Mouse (Mus musculus): ENCODE measurements at regions not wholly inside any gene's neighbourhood (a gene's known extent, or its start where the extent isn't known, plus 50 kb on each side); places are given as distances from the start of the nearest gene placed in this dataset.

- Histone ChIP-seq H3K4me1 (ENCODE audit: control insufficient read depth, insufficient read depth, low read length) (no peaks in the 10 kb centered on the region), H3K36me3 (ENCODE audit: control insufficient read depth, insufficient read depth, low read length) (no peaks in the 10 kb centered on the region), H3K9me3 (ENCODE audit: control insufficient read depth, low read length) (no peaks in the 10 kb centered on the region), H3K4me2 (ENCODE audit: low read depth, low read length) (no peak overlapping the region), H3K27ac (ENCODE audit: low read length) (no peak overlapping the region), H3K4me3 (ENCODE audit: low read length) (no peak overlapping the region), H3K27me3 (replicated peaks; ENCODE audit: control insufficient read depth, insufficient read depth, low read length) (no peaks in the 10 kb centered on the region), H3K9ac (ENCODE audit: low read depth, low read length) (no peak overlapping the region)
- ATAC-seq, result no peak
- WGBS, result 43% methylated on average over 2 of the region's 2 CpGs
Observed at GRCm38 (mm10) chr17:16101548-16101947, 270.7 kb upstream of the Rgmb start.

GRCm38 (mm10) chr17:16092952-16093351 lies 262.1 kb upstream of the Rgmb start:
- Histone ChIP-seq H3K36me3 (ENCODE audit: control insufficient read depth, insufficient read depth, low read length) (no peaks in the 10 kb centered on the region), H3K4me1 (ENCODE audit: control insufficient read depth, insufficient read depth, low read length) (no peaks in the 10 kb centered on the region), H3K27ac (ENCODE audit: low read length) (no peak overlapping the region), H3K27me3 (replicated peaks; ENCODE audit: control insufficient read depth, insufficient read depth, low read length) (no peaks in the 10 kb centered on the region), H3K9me3 (ENCODE audit: control insufficient read depth, low read length) (no peaks in the 10 kb centered on the region), H3K9ac (ENCODE audit: low read depth, low read length) (no peak overlapping the region), H3K4me2 (ENCODE audit: low read depth, low read length) (no peak overlapping the region), H3K4me3 (ENCODE audit: low read length) (no peak overlapping the region)
- no peak for ATAC-seq
- WGBS, result 77% methylated on average over 4 of the region's 4 CpGs

- Histone ChIP-seq H3K36me3 (ENCODE audit: control insufficient read depth, insufficient read depth, low read length) (no peaks in the 10 kb centered on the region), H3K9me3 (ENCODE audit: control insufficient read depth, low read length) (no peaks in the 10 kb centered on the region), H3K4me1 (ENCODE audit: control insufficient read depth, insufficient read depth, low read length) (no peaks in the 10 kb centered on the region), H3K27ac (ENCODE audit: low read length) (no peak overlapping the region), H3K4me3 (ENCODE audit: low read length) (no peak overlapping the region), H3K9ac (ENCODE audit: low read depth, low read length) (no peak overlapping the region), H3K4me2 (ENCODE audit: low read depth, low read length) (no peak overlapping the region), H3K27me3 (replicated peaks; ENCODE audit: control insufficient read depth, insufficient read depth, low read length) (no peaks in the 10 kb centered on the region)
- no peak for ATAC-seq
- 79% methylated on average over 8 of the region's 8 CpGs for WGBS
Observed at GRCm38 (mm10) chr17:16089619-16090280, 258.9 kb upstream of the Rgmb start.

- no peak overlapping the region for H3K4me3 ChIP-seq (ENCODE audit: low read length)
- H3K9ac ChIP-seq (ENCODE audit: low read depth, low read length), result no peak overlapping the region
- no peaks in the 10 kb centered on the region for H3K9me3 ChIP-seq (ENCODE audit: control insufficient read depth, low read length)
- no peaks in the 10 kb centered on the region for H3K4me1 ChIP-seq (ENCODE audit: control insufficient read depth, insufficient read depth, low read length)
- H3K27me3 ChIP-seq (replicated peaks; ENCODE audit: control insufficient read depth, insufficient read depth, low read length), result no peaks in the 10 kb centered on the region
- no peak overlapping the region for H3K4me2 ChIP-seq (ENCODE audit: low read depth, low read length)
- H3K27ac ChIP-seq (ENCODE audit: low read length), result no peak overlapping the region
- no peak for ATAC-seq
- 66% methylated on average over 5 of the region's 5 CpGs for WGBS
- H3K36me3 ChIP-seq (ENCODE audit: control insufficient read depth, insufficient read depth, low read length), result no peaks in the 10 kb centered on the region
Observed at GRCm38 (mm10) chr17:16088879-16089618, 258.2 kb upstream of the Rgmb start.

- Histone ChIP-seq H3K9me3 (ENCODE audit: control insufficient read depth, low read length) (no peaks in the 10 kb centered on the region), H3K9ac (ENCODE audit: low read depth, low read length) (no peak overlapping the region), H3K36me3 (ENCODE audit: control insufficient read depth, insufficient read depth, low read length) (no peaks in the 10 kb centered on the region), H3K27me3 (replicated peaks; ENCODE audit: control insufficient read depth, insufficient read depth, low read length) (no peaks in the 10 kb centered on the region), H3K4me1 (ENCODE audit: control insufficient read depth, insufficient read depth, low read length) (no peaks in the 10 kb centered on the region), H3K4me2 (ENCODE audit: low read depth, low read length) (no peak overlapping the region), H3K4me3 (ENCODE audit: low read length) (no peak overlapping the region), H3K27ac (ENCODE audit: low read length) (no peak overlapping the region)
- ATAC-seq, result no peak
- WGBS, result 71% methylated on average over 2 of the region's 2 CpGs
Observed at GRCm38 (mm10) chr17:16087046-16087445, 256.2 kb upstream of the Rgmb start.

- Histone ChIP-seq H3K36me3 (ENCODE audit: control insufficient read depth, insufficient read depth, low read length) (no peaks in the 10 kb centered on the region), H3K9me3 (ENCODE audit: control insufficient read depth, low read length) (no peaks in the 10 kb centered on the region), H3K27ac (ENCODE audit: low read length) (no peak overlapping the region), H3K27me3 (replicated peaks; ENCODE audit: control insufficient read depth, insufficient read depth, low read length) (no peaks in the 10 kb centered on the region), H3K4me3 (ENCODE audit: low read length) (no peak overlapping the region), H3K9ac (ENCODE audit: low read depth, low read length) (no peak overlapping the region), H3K4me2 (ENCODE audit: low read depth, low read length) (no peak overlapping the region), H3K4me1 (ENCODE audit: control insufficient read depth, insufficient read depth, low read length) (no peaks in the 10 kb centered on the region)
- WGBS, result 85% methylated on average over 3 of the region's 3 CpGs
- ATAC-seq, result no peak
Observed at GRCm38 (mm10) chr17:16082842-16083241, 252.0 kb upstream of the Rgmb start.

GRCm38 (mm10) chr17:16078549-16078948 lies 247.7 kb upstream of the Rgmb start:
- 73% methylated on average over 3 of the region's 3 CpGs for WGBS
- no peak overlapping the region for H3K27ac ChIP-seq (ENCODE audit: low read length)
- H3K9ac ChIP-seq (ENCODE audit: low read depth, low read length), result no peak overlapping the region
- H3K4me2 ChIP-seq (ENCODE audit: low read depth, low read length), result no peak overlapping the region
- H3K4me3 ChIP-seq (ENCODE audit: low read length), result no peak overlapping the region
- ATAC-seq, result no peak
- H3K27me3 ChIP-seq (replicated peaks; ENCODE audit: control insufficient read depth, insufficient read depth, low read length), result no peaks in the 10 kb centered on the region
- H3K4me1 ChIP-seq (ENCODE audit: control insufficient read depth, insufficient read depth, low read length), result no peaks in the 10 kb centered on the region
- no peaks in the 10 kb centered on the region for H3K36me3 ChIP-seq (ENCODE audit: control insufficient read depth, insufficient read depth, low read length)
- H3K9me3 ChIP-seq (ENCODE audit: control insufficient read depth, low read length), result no peaks in the 10 kb centered on the region

- WGBS, result 46% methylated on average over 1 of the region's 1 CpGs
- H3K27ac ChIP-seq (ENCODE audit: low read length), result no peak overlapping the region
- ATAC-seq, result no peak
- no peak overlapping the region for H3K4me2 ChIP-seq (ENCODE audit: low read depth, low read length)
- H3K27me3 ChIP-seq (replicated peaks; ENCODE audit: control insufficient read depth, insufficient read depth, low read length), result no peaks in the 10 kb centered on the region
- no peak overlapping the region for H3K4me3 ChIP-seq (ENCODE audit: low read length)
- no peaks in the 10 kb centered on the region for H3K9me3 ChIP-seq (ENCODE audit: control insufficient read depth, low read length)
- H3K9ac ChIP-seq (ENCODE audit: low read depth, low read length), result no peak overlapping the region
- H3K36me3 ChIP-seq (ENCODE audit: control insufficient read depth, insufficient read depth, low read length), result no peaks in the 10 kb centered on the region
- no peaks in the 10 kb centered on the region for H3K4me1 ChIP-seq (ENCODE audit: control insufficient read depth, insufficient read depth, low read length)
Observed at GRCm38 (mm10) chr17:16069334-16069733, 238.5 kb upstream of the Rgmb start.

GRCm38 (mm10) chr17:16067858-16068257 lies 237.0 kb upstream of the Rgmb start:
- H3K9me3 ChIP-seq (ENCODE audit: control insufficient read depth, low read length), result no peaks in the 10 kb centered on the region
- H3K27me3 ChIP-seq (replicated peaks; ENCODE audit: control insufficient read depth, insufficient read depth, low read length), result no peaks in the 10 kb centered on the region
- ATAC-seq, result no peak
- H3K27ac ChIP-seq (ENCODE audit: low read length), result no peak overlapping the region
- 88% methylated on average over 2 of the region's 2 CpGs for WGBS
- no peak overlapping the region for H3K4me3 ChIP-seq (ENCODE audit: low read length)
- H3K36me3 ChIP-seq (ENCODE audit: control insufficient read depth, insufficient read depth, low read length), result no peaks in the 10 kb centered on the region
- no peak overlapping the region for H3K4me2 ChIP-seq (ENCODE audit: low read depth, low read length)
- no peaks in the 10 kb centered on the region for H3K4me1 ChIP-seq (ENCODE audit: control insufficient read depth, insufficient read depth, low read length)
- H3K9ac ChIP-seq (ENCODE audit: low read depth, low read length), result no peak overlapping the region

All from intestine, embryonic 16.5 days (tissue).